Mouse (Mus musculus) kidney, postnatal 10 days (tissue): Measurements from ENCODE around the gene Hist1h2af.
A peak's percentile ranks its signal among the peaks of the same experiment; 100 is the strongest.

Source experiments
- DNase-seq: peaks from one replicate; pipeline ENCODE4 v3.0.0; 2021; ENCODE audit warnings: mixed read lengths

Gene Hist1h2af

DNA sequence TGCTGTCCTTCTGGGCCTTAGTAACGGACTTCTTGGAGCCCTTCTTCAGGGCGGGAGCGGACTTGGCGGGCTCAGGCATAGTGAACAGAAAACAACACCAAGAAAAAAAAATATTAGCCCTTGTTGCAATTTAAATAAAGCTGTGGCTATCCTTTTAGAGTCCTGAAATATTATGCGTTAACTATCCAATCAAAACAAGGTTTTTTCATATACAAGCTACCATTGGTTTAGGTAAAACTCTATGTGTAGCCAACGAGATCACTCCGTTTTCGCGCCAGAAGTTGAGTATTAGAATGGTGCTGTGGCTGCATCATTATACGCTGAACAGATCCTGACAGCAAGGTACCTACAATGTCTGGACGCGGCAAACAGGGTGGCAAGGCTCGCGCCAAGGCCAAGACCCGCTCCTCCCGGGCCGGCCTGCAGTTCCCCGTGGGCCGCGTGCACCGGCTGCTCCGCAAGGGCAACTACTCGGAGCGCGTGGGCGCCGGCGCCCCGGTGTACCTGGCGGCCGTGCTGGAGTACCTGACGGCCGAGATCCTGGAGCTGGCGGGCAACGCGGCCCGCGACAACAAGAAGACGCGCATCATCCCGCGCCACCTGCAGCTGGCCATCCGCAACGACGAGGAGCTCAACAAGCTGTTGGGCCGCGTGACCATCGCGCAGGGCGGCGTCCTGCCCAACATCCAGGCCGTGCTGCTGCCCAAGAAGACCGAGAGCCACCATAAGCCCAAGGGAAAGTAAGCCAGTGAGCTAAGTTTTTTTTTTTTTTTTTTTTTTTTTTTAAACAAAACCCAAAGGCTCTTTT lies at the start of gene Hist1h2af:
Hist1h2af (plus strand) TSS at position 347 of the 808 bp plus-strand sequence.
- peak; percentile 80 for DNase-seq

DNA sequence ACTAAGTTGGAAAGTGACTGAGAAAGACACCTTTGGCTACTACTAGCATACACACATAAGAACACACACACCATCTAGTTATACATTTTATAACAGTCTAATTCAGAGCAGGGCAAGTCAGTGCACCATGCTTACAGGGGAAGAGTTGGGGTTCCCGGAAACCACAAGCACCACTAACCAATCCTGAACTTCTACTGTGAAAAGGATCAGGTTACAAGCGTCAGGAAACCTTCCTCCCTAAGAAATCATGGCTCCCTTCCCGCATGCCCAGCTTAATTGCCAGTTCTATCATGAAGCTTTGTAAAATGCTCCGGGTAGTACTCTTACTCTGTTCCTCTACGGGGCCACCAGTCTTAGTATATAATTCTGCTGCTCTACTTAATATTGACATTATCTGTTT lies 48.4 kb upstream of the Hist1h2af start:
- no peak for DNase-seq

DNA sequence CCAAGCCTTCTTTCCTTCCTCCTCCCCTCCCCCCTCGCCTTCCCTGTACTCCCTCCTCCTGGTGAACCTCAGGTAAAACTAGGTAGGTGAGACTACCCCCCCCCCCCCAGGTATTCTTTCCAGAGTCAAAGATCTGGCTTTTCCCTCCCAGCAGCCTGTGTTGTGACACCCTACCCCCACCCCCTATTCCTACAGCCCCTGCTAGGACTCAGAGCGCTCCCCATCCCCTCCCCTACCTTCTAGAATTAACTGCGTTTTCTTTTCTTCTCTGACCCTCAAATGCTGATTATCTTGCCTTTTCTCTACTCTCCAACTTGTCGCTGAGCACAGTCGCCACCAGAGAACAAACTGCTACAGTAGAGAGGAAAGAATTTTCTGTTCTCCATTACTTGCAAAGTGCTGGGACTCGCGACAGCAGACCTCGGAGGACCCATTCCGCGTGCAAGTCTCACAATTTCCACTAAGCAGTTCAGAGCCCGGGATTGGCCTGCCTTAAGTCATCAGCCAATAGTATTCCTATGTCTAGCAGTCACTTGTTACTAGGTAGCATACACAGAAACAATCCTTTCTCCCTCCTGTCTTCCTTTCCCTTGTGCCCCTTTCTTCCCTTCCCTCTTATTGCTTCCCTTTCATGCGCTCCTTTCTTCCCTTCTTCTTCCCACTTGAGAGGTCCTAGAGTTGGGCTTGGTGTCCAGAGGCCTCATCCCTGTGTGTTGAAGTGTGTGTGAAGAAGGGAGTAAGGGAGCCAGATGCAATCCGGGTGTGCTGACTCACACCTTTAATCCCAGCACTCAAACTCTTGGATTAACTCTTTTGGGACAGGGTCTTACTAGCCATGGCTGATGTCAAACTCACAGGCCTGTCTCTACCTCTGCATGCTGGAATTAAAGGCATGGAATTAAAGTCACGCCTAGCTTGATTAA lies 45.0 kb upstream of the Hist1h2af start, which contains the start of gene Btn2a2:
Btn2a2 (minus strand) TSS at position 458 of the 923 bp plus-strand sequence.
- peak; percentile 70 for DNase-seq

DNA sequence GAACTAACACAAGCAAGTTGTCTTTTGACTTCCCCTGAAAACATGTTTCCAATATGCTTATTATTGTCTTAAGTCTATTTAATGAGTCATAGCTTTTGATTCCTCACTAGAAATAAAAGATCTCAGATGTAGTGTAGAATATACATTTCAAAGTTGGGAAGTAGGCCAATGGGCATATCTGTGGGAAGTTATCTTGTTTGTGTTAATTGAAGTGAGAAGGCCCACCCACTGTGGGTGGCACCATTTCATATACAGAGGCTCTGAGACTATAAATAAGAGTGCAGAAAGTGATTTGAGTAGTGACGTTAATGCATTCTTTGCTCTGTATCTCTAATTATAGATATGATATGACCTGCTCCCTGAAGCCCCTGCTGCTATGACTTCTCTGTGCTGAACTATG lies 42.8 kb upstream of the Hist1h2af start:
- no peak for DNase-seq

DNA sequence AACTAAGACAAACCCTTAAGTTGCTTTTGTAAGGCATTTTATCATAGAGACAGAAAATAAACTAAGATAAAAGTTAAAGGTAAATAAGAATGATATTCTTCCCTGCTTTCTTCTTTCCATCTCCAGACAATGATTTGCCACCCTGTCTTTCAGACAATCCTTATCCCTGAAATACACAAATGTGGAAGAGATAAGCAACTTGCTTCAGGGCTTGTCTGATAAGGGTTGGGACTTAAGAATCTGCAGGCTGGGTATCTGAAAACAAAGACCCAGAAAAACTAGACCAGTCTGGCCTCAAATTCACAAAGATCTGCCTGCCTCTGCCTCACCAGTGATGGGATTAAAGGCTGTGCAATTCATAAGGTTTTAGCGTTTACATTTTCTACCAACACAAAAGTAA lies 42.4 kb upstream of the Hist1h2af start:
- no peak for DNase-seq

DNA sequence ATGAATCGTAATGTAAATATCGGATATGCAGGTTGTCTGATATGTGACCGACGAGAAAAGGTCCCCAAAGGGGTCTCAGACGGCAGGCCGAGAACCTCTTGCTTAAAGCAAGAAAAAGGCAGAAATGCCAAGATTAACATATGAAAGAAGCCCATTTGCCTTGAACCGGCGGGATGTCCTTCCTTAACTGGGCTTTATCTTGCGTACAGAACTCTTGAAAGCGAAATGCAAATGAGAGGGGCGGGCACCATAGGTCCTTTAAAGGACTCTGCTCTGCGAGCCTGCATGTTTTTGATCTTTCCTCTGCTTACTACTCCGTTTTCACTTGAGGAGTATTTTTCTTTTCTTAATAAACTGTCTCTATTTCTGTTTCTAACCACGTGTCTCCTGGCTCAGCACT lies 41.7 kb upstream of the Hist1h2af start:
- no peak for DNase-seq

DNA sequence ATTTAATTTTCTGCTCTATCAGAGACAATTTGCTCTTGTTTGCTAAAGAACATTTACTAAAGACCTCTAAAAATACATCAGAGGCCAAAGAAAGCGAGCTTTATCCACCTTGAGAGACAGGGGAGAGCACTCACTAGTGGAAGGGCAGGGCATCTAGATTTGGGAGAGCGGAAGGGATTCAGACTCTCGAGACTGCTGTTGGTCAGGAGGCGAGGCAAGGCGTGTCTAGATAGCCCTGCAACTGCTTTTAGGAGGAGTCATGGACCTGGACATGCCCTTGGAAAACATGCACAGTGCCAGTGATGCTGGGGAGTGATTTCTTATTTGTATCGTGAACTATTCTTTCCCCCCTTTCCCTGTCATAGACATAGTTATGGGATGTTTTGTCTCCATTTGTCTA lies 38.2 kb upstream of the Hist1h2af start:
- DNase-seq, result no peak

DNA sequence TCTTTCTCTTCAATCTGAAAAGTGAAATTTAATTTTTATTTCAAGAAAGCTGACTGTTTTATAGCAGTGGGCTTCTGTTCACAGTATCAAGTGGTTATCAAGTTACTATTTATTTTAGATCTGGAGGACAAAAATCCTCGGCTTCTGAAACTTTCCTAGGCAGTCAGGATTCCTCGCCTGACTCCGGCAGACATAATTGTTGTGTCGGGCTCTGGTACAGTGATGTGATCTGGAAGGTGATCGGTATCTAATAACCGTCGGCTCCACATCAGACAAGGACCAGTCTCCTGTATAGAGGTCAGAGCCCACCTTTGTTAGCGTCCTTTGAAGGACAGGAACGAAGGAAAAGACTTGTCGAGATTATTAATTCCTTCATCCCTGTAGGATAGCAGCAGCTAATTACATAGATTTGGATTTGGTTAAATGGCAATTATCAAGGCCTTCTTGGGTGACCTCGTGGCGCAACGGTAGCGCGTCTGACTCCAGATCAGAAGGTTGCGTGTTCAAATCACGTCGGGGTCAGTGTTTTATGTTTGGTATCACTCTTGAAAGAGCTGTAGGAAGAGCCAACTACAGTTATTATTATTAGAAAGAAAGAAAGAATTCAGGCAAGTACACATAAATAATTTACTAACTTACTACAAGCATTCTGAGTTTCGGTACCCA lies 35.9 kb upstream of the Hist1h2af start:
- no peak for DNase-seq

DNA sequence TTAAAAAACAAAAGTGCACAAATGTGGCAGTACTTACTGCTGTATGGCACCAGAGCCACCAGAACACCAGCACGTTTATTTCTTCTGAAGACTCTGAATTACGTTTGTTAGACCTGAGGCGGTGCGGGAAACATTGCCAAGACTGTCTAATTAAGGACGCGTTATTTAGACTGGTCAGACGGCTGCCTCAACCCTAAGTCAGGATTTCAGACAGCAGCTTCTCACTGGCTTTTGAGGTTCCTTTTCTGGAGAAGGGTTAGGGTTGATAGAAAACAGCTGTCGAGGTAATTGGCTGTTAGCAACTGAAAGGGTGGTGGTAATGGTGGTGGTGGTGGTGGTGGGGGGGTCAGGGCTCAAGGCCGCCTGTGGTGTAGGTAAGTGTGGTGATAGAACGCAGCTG lies 35.1 kb upstream of the Hist1h2af start:
- no peak for DNase-seq

DNA sequence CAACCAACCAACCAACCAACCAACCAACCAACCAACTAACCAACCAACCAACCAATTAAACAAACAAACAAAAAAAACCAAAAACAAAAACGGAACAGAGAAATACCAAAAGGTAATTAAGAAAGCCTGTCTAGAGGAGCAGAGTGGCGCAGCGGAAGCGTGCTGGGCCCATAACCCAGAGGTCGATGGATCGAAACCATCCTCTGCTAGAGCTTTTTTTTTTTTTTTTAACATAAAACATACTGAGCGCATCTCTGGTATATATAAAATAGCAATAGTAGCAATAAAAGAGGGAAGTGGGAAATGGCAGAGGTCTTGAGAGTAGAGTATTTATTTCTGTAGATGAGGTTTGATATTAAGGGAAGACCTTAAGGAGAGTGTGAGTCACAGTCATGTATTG lies 33.8 kb upstream of the Hist1h2af start:
- DNase-seq, result no peak

DNA sequence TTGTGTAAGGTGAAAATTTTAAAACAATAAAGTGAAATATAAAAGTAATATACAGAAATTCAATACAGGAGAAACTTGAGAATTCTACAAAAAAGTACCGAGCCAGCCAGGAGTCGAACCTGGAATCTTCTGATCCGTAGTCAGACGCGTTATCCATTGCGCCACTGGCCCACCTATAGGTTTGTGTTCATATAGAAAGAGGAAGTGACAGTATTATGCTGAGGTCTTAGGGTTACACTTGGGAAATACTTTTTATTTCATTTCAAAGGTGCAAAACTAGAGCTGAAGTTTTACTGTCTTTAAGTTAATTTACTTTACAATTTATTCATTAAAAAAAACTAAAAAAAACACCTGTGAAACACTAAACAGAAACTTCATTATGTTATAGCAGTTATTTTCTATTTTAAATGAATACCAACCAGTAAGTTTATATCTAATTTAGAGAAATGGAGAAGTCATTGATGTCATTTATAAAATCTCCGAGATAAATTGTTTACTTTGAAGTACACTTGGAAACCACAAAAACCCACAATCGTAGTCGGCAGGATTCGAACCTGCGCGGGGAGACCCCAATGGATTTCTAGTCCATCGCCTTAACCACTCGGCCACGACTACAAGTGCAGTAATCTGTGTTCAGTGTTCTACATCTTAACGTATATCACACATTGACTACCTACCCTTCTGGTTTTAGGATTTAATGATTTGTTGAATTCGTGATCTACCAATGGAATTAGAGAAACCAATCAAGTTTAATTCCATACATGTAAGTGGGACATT lies 33.1 kb upstream of the Hist1h2af start:
- peak; percentile 54 for DNase-seq

DNA sequence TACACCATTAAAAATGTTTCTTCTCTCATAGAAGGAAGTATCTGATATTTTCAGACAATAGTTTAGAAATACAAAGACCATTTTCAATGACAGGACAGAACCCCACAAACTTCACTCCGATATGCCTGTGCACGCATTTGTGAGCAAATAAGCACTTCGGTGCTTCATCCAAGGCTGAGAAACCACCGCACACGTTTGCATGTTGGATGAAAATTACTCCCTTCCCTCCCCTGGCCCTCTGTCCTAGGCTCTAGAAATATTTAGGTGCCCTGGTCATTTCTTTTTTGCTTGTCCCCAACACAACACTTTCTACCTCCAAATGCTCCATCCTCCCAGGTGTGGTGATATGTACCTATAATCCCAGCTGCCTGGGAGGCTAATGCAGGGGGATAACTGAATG lies 32.2 kb upstream of the Hist1h2af start:
- no peak for DNase-seq

DNA sequence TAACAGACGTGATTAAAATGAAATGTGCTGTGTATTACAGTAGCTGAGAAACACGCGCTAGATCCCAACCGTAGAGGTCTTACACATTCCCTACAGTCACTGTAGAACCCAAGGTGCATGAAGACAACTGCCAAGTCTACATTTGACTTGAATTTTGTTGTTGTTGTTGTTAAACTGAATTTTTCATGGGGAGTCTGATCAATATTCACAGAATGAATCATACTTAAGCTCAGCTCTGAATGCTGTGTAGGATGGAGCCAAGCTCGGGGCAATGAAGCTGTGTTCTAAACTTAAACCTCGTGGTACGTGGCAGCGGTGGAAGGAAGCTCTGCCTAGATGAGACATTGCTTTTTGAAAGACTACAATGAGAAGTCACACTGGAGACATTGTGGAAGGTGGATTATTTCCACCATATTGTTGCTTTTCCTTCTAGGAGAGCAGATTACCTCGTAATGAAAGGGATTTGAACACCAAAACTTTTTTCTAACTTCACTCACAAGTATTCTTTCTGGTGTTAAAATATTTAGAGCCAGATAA lies 31.6 kb upstream of the Hist1h2af start:
- DNase-seq, result no peak

DNA sequence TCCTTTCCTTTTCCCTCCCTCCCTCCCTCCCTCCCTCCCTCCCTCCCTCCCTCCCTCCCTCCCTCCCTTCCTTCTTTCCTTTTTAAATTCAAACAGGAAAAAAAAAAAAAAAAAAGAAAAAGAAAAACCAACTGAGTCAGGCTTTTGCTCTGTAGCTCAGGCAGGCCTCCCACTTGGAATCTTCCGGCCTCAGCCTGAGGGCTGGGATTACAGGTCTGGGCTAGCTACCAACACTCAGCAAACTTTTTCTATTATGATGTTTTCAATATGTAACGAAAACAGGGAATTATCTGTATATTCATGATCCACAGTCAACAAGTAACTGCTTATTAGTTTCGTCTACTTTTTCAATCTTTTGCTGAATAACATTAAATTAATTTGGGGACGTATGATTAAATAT lies 30.8 kb upstream of the Hist1h2af start:
- no peak for DNase-seq

DNA sequence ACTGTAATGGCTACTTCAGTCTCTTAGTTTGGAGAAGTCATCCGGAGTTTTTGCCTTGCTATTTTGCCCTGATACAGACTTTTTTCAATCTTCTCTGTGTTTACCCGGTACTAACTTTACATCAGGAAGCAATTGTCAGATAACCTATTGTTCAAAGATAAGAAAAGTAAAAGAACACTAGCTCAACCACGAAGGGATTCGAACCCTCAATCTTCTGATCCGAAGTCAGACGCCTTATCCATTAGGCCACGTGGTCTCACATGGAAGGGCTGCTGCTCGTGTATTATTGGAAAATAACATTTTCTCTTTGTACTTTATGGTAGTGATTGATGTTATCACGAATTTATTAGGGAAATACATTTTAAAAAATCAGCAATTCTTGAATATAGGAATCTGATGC lies 29.9 kb upstream of the Hist1h2af start:
- DNase-seq, result peak; percentile 33

DNA sequence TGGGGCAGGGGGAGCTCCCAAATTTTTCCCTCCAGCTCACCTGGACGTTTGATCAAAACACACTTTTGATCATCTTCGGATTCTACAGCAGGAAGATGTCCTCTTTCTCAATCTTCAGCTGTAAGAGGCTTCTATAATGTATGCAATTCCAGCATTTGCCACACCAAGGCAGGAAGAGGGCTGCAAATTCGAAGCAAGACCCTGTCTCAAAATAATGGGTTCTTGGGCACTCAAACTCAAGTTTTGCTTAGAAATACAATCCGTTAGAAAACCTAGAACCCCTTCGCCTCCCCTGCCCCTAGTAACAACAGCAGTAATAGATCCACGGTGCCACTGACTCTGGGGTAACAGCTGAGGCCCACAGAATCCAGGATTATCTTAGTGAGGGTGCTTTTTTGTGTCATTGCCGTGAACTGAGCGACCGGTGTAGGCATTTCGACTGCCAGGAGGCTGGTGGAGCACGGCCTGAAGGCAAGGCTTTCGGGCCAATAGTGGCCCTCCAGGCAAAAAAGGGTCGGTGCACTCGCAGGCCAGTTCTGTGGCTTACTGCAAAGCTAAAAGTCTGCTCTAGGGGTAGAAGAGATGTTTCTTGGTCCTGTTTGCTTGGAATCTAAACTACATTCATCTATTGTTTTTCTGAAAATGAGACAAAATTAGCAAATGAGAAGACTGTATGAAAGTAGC lies 27.9 kb upstream of the Hist1h2af start:
- no peak for DNase-seq

DNA sequence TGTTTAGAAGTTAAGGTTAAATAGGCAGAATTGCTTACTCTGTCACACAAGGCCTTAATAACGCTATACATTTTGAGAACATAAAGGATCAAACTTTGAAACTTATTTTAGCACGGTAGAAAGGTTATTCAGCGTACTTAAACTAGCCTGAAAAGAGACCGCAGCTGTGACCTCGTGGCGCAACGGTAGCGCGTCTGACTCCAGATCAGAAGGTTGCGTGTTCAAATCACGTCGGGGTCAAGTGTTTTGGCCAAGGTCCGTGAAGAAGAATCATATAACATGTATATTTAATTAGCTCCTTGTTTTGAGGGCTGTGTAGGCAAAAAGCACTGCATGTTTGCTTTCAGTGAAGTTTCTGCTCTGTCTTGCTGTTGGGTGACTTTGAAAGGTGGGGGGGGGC lies 27.4 kb upstream of the Hist1h2af start:
- DNase-seq, result peak; percentile 24

DNA sequence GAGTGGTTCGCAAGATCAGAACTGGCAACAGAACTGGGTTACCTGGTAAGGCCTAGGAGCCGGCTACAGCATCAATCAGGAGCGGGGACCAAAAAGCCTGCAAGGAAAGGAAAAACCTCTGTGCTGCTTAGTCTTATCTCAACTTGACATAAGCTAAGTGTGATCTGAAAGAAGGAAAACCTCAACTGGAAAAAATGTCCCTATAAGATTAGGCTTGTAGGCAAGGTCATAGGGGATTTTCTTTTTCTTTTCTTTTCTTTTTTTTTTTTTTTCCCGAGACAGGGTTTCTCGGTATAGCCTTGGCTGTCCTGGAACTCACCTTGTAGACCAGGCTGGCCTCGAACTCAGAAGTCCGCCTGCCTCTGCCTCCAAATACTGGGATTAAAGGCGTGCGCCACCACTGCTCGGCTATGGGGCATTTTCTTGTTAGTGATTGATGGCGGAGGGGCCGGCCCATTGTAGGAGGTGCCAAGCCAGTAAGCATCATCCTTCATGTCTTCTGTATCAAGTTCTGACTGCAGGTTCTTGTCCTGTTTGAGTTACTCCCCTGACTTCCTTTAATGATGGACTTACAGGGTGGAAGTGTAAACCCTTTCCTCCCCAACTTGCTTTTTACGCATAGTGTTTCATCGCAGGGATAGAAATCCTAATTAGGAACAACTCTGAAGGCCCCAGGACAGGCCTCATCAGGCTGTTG lies 26.7 kb upstream of the Hist1h2af start:
- no peak for DNase-seq

DNA sequence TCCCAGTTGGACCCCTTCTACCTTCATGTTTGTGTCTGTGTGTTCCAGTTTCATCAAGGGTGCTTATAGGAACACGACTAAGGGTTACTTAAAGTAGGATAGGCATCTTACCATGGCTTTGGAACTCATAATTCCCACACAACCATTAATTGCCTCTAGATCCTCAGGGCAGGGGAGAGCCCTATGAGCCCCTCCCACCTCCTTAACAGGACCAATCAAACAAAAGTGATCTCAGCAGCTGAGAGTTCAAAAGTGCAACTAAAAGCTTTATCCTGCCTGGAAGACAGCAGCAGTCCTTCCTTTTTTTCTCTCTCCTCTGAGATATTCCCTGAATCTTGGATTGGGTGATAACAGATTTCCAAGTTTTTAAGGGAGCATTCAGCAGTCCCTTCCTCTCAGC lies 23.6 kb upstream of the Hist1h2af start:
- no peak for DNase-seq

DNA sequence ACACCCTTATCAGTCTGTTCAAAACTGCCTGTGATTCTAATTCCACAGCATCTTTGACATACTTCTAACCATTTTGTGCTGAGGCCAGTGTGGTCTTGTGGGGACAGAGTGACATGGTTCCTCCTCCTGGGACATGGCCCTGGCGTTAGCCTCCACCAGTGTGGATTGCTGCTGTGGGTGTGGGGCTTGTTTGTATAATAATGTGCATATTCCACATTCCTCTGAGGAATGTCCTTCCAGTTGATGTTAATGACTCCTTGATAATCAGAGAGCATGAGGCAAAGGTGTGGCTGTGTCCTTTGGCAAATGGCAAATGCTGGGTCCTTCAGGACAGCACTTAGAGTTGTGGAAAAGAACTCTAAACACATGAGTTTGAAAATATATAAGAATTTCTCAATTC lies 20.2 kb upstream of the Hist1h2af start:
- no peak for DNase-seq

DNA sequence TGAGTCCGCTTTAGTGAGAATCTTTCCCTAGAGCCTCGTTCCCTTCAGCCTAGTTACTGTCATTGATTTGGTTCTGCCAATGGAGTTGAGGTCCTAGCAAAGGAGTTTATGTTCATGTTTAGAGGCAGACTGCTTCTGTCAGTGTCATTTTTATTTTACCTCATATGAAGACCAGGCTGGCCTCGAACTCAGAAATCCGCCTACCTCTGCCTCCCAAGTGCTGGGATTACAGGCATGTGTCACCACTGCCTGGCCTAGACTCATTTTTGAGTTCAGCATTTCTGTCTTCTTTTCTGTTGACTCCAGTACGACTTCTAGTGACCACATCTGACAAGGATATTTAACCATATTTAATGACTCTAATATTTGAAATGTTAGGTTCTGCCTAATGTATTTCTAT lies 18.4 kb upstream of the Hist1h2af start:
- DNase-seq, result no peak
